Mouse (Mus musculus): ENCODE measurements around the gene Tunar. TPM values are rescaled to one million over a fixed set of nuclear protein-coding genes. Genes with fewer than 3 reads are reported as not detected.

The Tunar gene
- polyA plus RNA-seq, 1 experiment: not detected

GRCm38 (mm10) chr12:105344460-105344859 lies 10.8 kb downstream of the Tunar start:
- Histone ChIP-seq H3K79me3 (ENCODE audit: low read depth) (no peaks in the 10 kb centered on the region), H3K79me2 (ENCODE audit: control insufficient read depth, insufficient read depth) (no peaks in the 10 kb centered on the region), H3K4me3 (ENCODE audit: insufficient read depth, poor library complexity, severe bottlenecking) (no peak overlapping the region), H3ac (ENCODE audit: control insufficient read depth, insufficient read length, low read depth) (no peak overlapping the region), H3K36me3 (ENCODE audit: control insufficient read depth, insufficient read depth) (no peaks in the 10 kb centered on the region), H3K27me3 (ENCODE audit: control insufficient read depth, insufficient read depth, insufficient read length) (peaks cover 21% of the 10 kb centered on the region)
- TF ChIP-seq MYOG (IDR thresholded peaks at IDR 0.05; ENCODE audit: control insufficient read depth, extremely low read depth, insufficient read length) (no peak), MAX (IDR thresholded peaks at IDR 0.05) (no peak), FOSL1 (IDR thresholded peaks at IDR 0.05; ENCODE audit: insufficient read depth, low read length, poor library complexity, severe bottlenecking) (no peak), CTCF (IDR thresholded peaks at IDR 0.05; ENCODE audit: control insufficient read depth, insufficient read depth, insufficient read length) (no peak), USF1 (IDR thresholded peaks at IDR 0.05; ENCODE audit: low read depth) (no peak), MYOD1 (IDR thresholded peaks at IDR 0.05; ENCODE audit: control insufficient read depth, insufficient read length, low read depth) (no peak), CEBPB (IDR thresholded peaks at IDR 0.05; ENCODE audit: low read depth) (no peak)

GRCm38 (mm10) chr12:105346861-105347260 lies 13.2 kb downstream of the Tunar start:
- Histone ChIP-seq H3K79me3 (ENCODE audit: low read depth) (no peaks in the 10 kb centered on the region), H3ac (ENCODE audit: control insufficient read depth, insufficient read length, low read depth) (no peak overlapping the region), H3K79me2 (ENCODE audit: control insufficient read depth, insufficient read depth) (no peaks in the 10 kb centered on the region), H3K36me3 (ENCODE audit: control insufficient read depth, insufficient read depth) (no peaks in the 10 kb centered on the region), H3K27me3 (ENCODE audit: control insufficient read depth, insufficient read depth, insufficient read length) (peaks cover 12% of the 10 kb centered on the region), H3K4me3 (ENCODE audit: insufficient read depth, poor library complexity, severe bottlenecking) (no peak overlapping the region)
- TF ChIP-seq USF1 (IDR thresholded peaks at IDR 0.05; ENCODE audit: low read depth) (no peak), MYOD1 (IDR thresholded peaks at IDR 0.05; ENCODE audit: control insufficient read depth, insufficient read length, low read depth) (no peak), MYOG (IDR thresholded peaks at IDR 0.05; ENCODE audit: control insufficient read depth, extremely low read depth, insufficient read length) (no peak), CEBPB (IDR thresholded peaks at IDR 0.05; ENCODE audit: low read depth) (no peak), CTCF (IDR thresholded peaks at IDR 0.05; ENCODE audit: control insufficient read depth, insufficient read depth, insufficient read length) (no peak), MAX (IDR thresholded peaks at IDR 0.05) (no peak)

- H3K79me3 ChIP-seq (ENCODE audit: low read depth): no peaks in the 10 kb centered on the region
- no peak overlapping the region for H3K4me3 ChIP-seq (ENCODE audit: insufficient read depth, poor library complexity, severe bottlenecking)
- H3ac ChIP-seq (ENCODE audit: control insufficient read depth, insufficient read length, low read depth): no peak overlapping the region
- peaks cover 9% of the 10 kb centered on the region for H3K27me3 ChIP-seq (ENCODE audit: control insufficient read depth, insufficient read depth, insufficient read length)
- H3K79me2 ChIP-seq (ENCODE audit: control insufficient read depth, insufficient read depth): no peaks in the 10 kb centered on the region
- H3K36me3 ChIP-seq (ENCODE audit: control insufficient read depth, insufficient read depth): no peaks in the 10 kb centered on the region
- TF ChIP-seq USF1 (IDR thresholded peaks at IDR 0.05; ENCODE audit: low read depth) (no peak), MYOD1 (IDR thresholded peaks at IDR 0.05; ENCODE audit: control insufficient read depth, insufficient read length, low read depth) (no peak), MAX (IDR thresholded peaks at IDR 0.05) (no peak), CTCF (IDR thresholded peaks at IDR 0.05; ENCODE audit: control insufficient read depth, insufficient read depth, insufficient read length) (no peak), CEBPB (IDR thresholded peaks at IDR 0.05; ENCODE audit: low read depth) (no peak), FOSL1 (IDR thresholded peaks at IDR 0.05; ENCODE audit: insufficient read depth, low read length, poor library complexity, severe bottlenecking) (no peak), MYOG (IDR thresholded peaks at IDR 0.05; ENCODE audit: control insufficient read depth, extremely low read depth, insufficient read length) (no peak)
Measured at GRCm38 (mm10) chr12:105347261-105347660, 13.6 kb downstream of the Tunar start.

GRCm38 (mm10) chr12:105354266-105354665 lies 20.6 kb downstream of the Tunar start:
- TF ChIP-seq FOSL1 (IDR thresholded peaks at IDR 0.05; ENCODE audit: insufficient read depth, low read length, poor library complexity, severe bottlenecking) (no peak), CTCF (IDR thresholded peaks at IDR 0.05; ENCODE audit: control insufficient read depth, insufficient read depth, insufficient read length) (no peak), CEBPB (IDR thresholded peaks at IDR 0.05; ENCODE audit: low read depth) (no peak), MYOD1 (IDR thresholded peaks at IDR 0.05; ENCODE audit: control insufficient read depth, insufficient read length, low read depth) (no peak), MAX (IDR thresholded peaks at IDR 0.05) (no peak), MYOG (IDR thresholded peaks at IDR 0.05; ENCODE audit: control insufficient read depth, extremely low read depth, insufficient read length) (no peak), USF1 (IDR thresholded peaks at IDR 0.05; ENCODE audit: low read depth) (no peak)
- no peaks in the 10 kb centered on the region for H3K36me3 ChIP-seq (ENCODE audit: control insufficient read depth, insufficient read depth)
- no peaks in the 10 kb centered on the region for H3K27me3 ChIP-seq (ENCODE audit: control insufficient read depth, insufficient read depth, insufficient read length)
- no peak overlapping the region for H3ac ChIP-seq (ENCODE audit: control insufficient read depth, insufficient read length, low read depth)
- no peaks in the 10 kb centered on the region for H3K79me3 ChIP-seq (ENCODE audit: low read depth)
- no peaks in the 10 kb centered on the region for H3K79me2 ChIP-seq (ENCODE audit: control insufficient read depth, insufficient read depth)
- H3K4me3 ChIP-seq (ENCODE audit: insufficient read depth, poor library complexity, severe bottlenecking): no peak overlapping the region

- TF ChIP-seq MAX (IDR thresholded peaks at IDR 0.05): no peak
- TF ChIP-seq CTCF (IDR thresholded peaks at IDR 0.05; ENCODE audit: control insufficient read depth, insufficient read depth, insufficient read length): no peak
- no peak for TF ChIP-seq USF1 (IDR thresholded peaks at IDR 0.05; ENCODE audit: low read depth)
- no peak for TF ChIP-seq MYOD1 (IDR thresholded peaks at IDR 0.05; ENCODE audit: control insufficient read depth, insufficient read length, low read depth)
- TF ChIP-seq MYOG (IDR thresholded peaks at IDR 0.05; ENCODE audit: control insufficient read depth, extremely low read depth, insufficient read length): no peak
- no peak for TF ChIP-seq CEBPB (IDR thresholded peaks at IDR 0.05; ENCODE audit: low read depth)
- TF ChIP-seq FOSL1 (IDR thresholded peaks at IDR 0.05; ENCODE audit: insufficient read depth, low read length, poor library complexity, severe bottlenecking): no peak
- no peak overlapping the region for H3K4me3 ChIP-seq (ENCODE audit: insufficient read depth, poor library complexity, severe bottlenecking)
- H3K79me3 ChIP-seq (ENCODE audit: low read depth): no peaks in the 10 kb centered on the region
- no peaks in the 10 kb centered on the region for H3K79me2 ChIP-seq (ENCODE audit: control insufficient read depth, insufficient read depth)
- H3ac ChIP-seq (ENCODE audit: control insufficient read depth, insufficient read length, low read depth): no peak overlapping the region
- H3K27me3 ChIP-seq (ENCODE audit: control insufficient read depth, insufficient read depth, insufficient read length): no peaks in the 10 kb centered on the region
- no peaks in the 10 kb centered on the region for H3K36me3 ChIP-seq (ENCODE audit: control insufficient read depth, insufficient read depth)
Measured at GRCm38 (mm10) chr12:105354772-105355171, 21.1 kb downstream of the Tunar start.

GRCm38 (mm10) chr12:105356781-105357180 lies 23.1 kb downstream of the Tunar start:
- Histone ChIP-seq H3K27me3 (ENCODE audit: control insufficient read depth, insufficient read depth, insufficient read length) (no peaks in the 10 kb centered on the region), H3K36me3 (ENCODE audit: control insufficient read depth, insufficient read depth) (no peaks in the 10 kb centered on the region), H3K79me2 (ENCODE audit: control insufficient read depth, insufficient read depth) (no peaks in the 10 kb centered on the region), H3K79me3 (ENCODE audit: low read depth) (no peaks in the 10 kb centered on the region), H3K4me3 (ENCODE audit: insufficient read depth, poor library complexity, severe bottlenecking) (no peak overlapping the region), H3ac (ENCODE audit: control insufficient read depth, insufficient read length, low read depth) (no peak overlapping the region)
- no peak for TF ChIP-seq USF1 (IDR thresholded peaks at IDR 0.05; ENCODE audit: low read depth)
- TF ChIP-seq MYOG (IDR thresholded peaks at IDR 0.05; ENCODE audit: control insufficient read depth, extremely low read depth, insufficient read length): no peak
